ENCODE assay signal across 10 mouse cellular contexts in the genomic region with DNA sequence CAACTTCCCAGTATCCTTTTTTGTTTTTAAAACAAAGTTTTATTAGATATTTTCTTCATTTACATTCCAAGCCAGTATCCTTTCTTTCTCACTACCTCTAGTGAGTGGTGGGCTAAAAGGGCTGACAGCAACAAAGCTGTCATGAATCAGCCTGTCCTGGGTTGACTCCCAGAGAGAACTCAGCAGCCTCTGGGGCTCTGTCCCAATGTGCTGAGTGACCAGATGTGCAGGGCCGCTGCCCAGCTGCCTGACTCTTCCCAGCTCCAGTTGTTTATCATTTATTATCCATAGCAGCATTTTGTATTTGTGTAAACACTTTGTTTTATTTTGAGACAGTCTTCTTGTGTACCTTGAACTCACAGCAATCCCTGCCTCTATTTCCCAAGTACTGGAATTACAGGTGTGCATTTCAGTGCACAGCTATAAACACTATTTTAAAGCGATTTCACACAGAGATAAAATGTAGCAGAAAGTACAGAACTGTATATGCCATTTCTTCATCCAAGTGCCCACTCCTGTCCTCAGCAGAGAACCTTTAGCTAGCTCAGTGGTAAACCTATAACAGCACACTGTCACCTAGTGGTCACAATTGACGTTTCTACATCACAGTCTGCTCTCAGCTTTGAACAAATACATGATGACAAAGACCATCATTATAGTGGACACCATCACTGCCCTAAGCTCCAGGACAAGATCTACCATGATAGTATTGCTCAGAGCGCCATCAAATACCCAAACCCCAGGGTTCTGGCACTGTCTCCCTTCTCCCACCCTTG. TPM values are rescaled to one million over a fixed set of nuclear protein-coding genes. Genes with fewer than 3 reads are reported as not detected.
DNase-seq lines count a peak whose midpoint lies in the region; ATAC-seq lines count a peak whose summit lies in the region.
"Had no signal": no experiment of that assay in that cellular context is flagged by ENCODE, and none has a peak within 500 bp of the region (broad histone marks: within the 10 kb centered on the region; RNA-seq: fewer than 3 reads in every experiment).

No protein-coding gene starts in this region.

- no peaks in the 10 kb centered on the region for H3K27me3 ChIP-seq in hindbrain, embryonic 11.5 days (ENCODE audit: control insufficient read depth, insufficient read depth, low read length)
- no peaks in the 10 kb centered on the region for H3K27me3 ChIP-seq in hindbrain, embryonic 10.5 days (ENCODE audit: insufficient read depth, poor library complexity, severe bottlenecking)
- H3K27me3 ChIP-seq: neural tube, embryonic 15.5 days had no signal

- no peaks in the 10 kb centered on the region for H3K36me3 ChIP-seq in hindbrain, embryonic 11.5 days (ENCODE audit: control insufficient read depth, insufficient read depth, low read length)
- no peaks in the 10 kb centered on the region for H3K36me3 ChIP-seq in hindbrain, embryonic 10.5 days
- H3K36me3 ChIP-seq: neural tube, embryonic 15.5 days had no signal

- H3K4me1 ChIP-seq in hindbrain, embryonic 11.5 days (replicated peaks; ENCODE audit: control insufficient read depth, insufficient read depth, low read length), result no peaks in the 10 kb centered on the region
- peaks cover 13% of the 10 kb centered on the region for H3K4me1 ChIP-seq in hindbrain, embryonic 10.5 days (replicated peaks)

- no peaks in the 10 kb centered on the region for H3K9me3 ChIP-seq in hindbrain, embryonic 11.5 days (ENCODE audit: control insufficient read depth, low read length)
- no peaks in the 10 kb centered on the region for H3K9me3 ChIP-seq in hindbrain, embryonic 10.5 days
- H3K9me3 ChIP-seq: neural tube, embryonic 15.5 days had no signal

- peak; percentile 21 for DNase-seq in hindbrain, embryonic 11.5 days (ENCODE audit: low spot score)
- DNase-seq in hindbrain, embryonic 10.5 days (ENCODE audit: low spot score), result no peak
- peak; percentile 20 for DNase-seq in lung, postnatal 10 days
- no peak for DNase-seq in lung, adult 18-20 months
- DNase-seq in ZHBTc4 (ENCODE audit: low read depth, low spot score), result peak; percentile 11
- peak; percentile 11 for DNase-seq in retina, postnatal 1 day
- DNase-seq in adrenal gland, postnatal 36 days, result no peak
- DNase-seq in frontal cortex, postnatal 14 days (ENCODE audit: low spot score in 2 of 2), result no peak

- H3K9ac ChIP-seq in hindbrain, embryonic 11.5 days (ENCODE audit: low read depth, low read length), result no peak overlapping the region
- H3K9ac ChIP-seq: neural tube, embryonic 15.5 days had no signal

- no peak overlapping the region for H3K27ac ChIP-seq in hindbrain, embryonic 11.5 days (ENCODE audit: low read depth, low read length)
- H3K27ac ChIP-seq in hindbrain, embryonic 10.5 days, result no peak overlapping the region
- H3K27ac ChIP-seq: neural tube, embryonic 15.5 days had no signal

- 61% methylated on average over 4 of the region's 4 CpGs for WGBS in hindbrain, embryonic 11.5 days
- WGBS in hindbrain, embryonic 10.5 days, result 53% methylated on average over 4 of the region's 4 CpGs

- no peak overlapping the region for H3K4me2 ChIP-seq in hindbrain, embryonic 11.5 days (replicated peaks; ENCODE audit: low read depth, low read length)
- H3K4me2 ChIP-seq: neural tube, embryonic 15.5 days had no signal

- ATAC-seq in hindbrain, embryonic 11.5 days (ENCODE audit: low FRiP score), result no peak

- H3K4me3 ChIP-seq in hindbrain, embryonic 11.5 days (ENCODE audit: low read depth, low read length), result no peak overlapping the region
- no peak overlapping the region for H3K4me3 ChIP-seq in hindbrain, embryonic 10.5 days
- H3K4me3 ChIP-seq: neural tube, embryonic 15.5 days had no signal

RNA-seq across cellular contexts. Expression of a gene that starts 3.7 kb away (rescaled TPM):
- polyA plus RNA-seq in hindbrain, embryonic 11.5 days (2014; fragmentation: Nextera tagmentation; extraction: Ambion mirVana), result not detected in 2 replicates
- polyA plus RNA-seq in hindbrain, embryonic 10.5 days (2016; fragmentation: Nextera tagmentation; extraction: Ambion mirVana), result 0.19 TPM in 1 of 2 replicates, not detected in the other
- total RNA-seq in adrenal gland, postnatal 36 days (2021), result 1 to 10 TPM; 4.3 TPM

RNA-seq across cellular contexts. Expression of a gene that starts 48.2 kb away (rescaled TPM):
- not detected in 2 replicates for polyA plus RNA-seq in hindbrain, embryonic 11.5 days (2014; fragmentation: Nextera tagmentation; extraction: Ambion mirVana)
- not detected in 2 replicates for polyA plus RNA-seq in hindbrain, embryonic 10.5 days (2016; fragmentation: Nextera tagmentation; extraction: Ambion mirVana)
- total RNA-seq in adrenal gland, postnatal 36 days (2021), result not detected
- total RNA-seq: adrenal gland, adult 18-20 months had no signal
- polyA plus RNA-seq: neural tube, embryonic 15.5 days had no signal

Comparison
In these comparisons a context has a peak if more than half of its experiments do, and no peak if none do; other contexts are left out.
1. DNase-seq: peak in hindbrain, embryonic 11.5 days (single experiment), lung, postnatal 10 days (single experiment), ZHBTc4 (single experiment) and retina, postnatal 1 day (single experiment); none in hindbrain, embryonic 10.5 days (single experiment), lung, adult 18-20 months (0 of 2), adrenal gland, postnatal 36 days (0 of 2) and frontal cortex, postnatal 14 days (0 of 2).